Mouse (Mus musculus) liver, adult 2 months (tissue): Measurements from ENCODE around the gene Trim14.

Experiments
- CTCF ChIP-seq: fragments of 200-500 bp; IDR thresholded peaks from 2 replicates; pipeline ENCODE4 v1.5.1; 2011; ENCODE audit warnings: low read depth, low read length, control low read depth
- POLR2A ChIP-seq: fragments of 200-500 bp; IDR thresholded peaks from 2 replicates; pipeline ENCODE4 v1.6.1; 2011; ENCODE audit warnings: low read length, control low read depth; ENCODE audit not compliant: insufficient read depth; ENCODE audit errors: extremely low read depth

GRCm38 (mm10) chr4:46554295-46555069, 18.5 kb upstream of the Trim14 start:
- no peak for TF ChIP-seq CTCF
- no peak for TF ChIP-seq POLR2A
